Mouse (Mus musculus) intestine, postnatal 0 days (tissue): ENCODE measurements at regions not wholly inside any gene's neighbourhood (a gene's known extent, or its start where the extent isn't known, plus 50 kb on each side); places are given as distances from the start of the nearest gene placed in this dataset.

Source experiments
- ATAC-seq: fragments of 200-750 bp; cut with Nextera tagmentation; 2 replicates; pipeline ENCODE4 v1.8.0; 2017; ENCODE audit warnings: mild to moderate bottlenecking, moderate TSS enrichment, moderate library complexity
- H3K27ac ChIP-seq: fragments of 300-500 bp; sonication (generic); 2 replicates; pipeline ENCODE4 v1.5.1; 2014; ENCODE audit warnings: mild to moderate bottlenecking, low read depth, low read length, moderate library complexity
- H3K27me3 ChIP-seq: fragments of 300-500 bp; sonication (generic); replicated peaks from 2 replicates; pipeline ENCODE4 v1.6.1; 2014; ENCODE audit warnings: low read length, mixed read lengths; ENCODE audit not compliant: control insufficient read depth, insufficient read depth
- H3K36me3 ChIP-seq: fragments of 300-500 bp; sonication (generic); 2 replicates; pipeline ENCODE4 v1.6.1; 2014; ENCODE audit warnings: mild to moderate bottlenecking, moderate library complexity; ENCODE audit not compliant: control insufficient read depth, insufficient read depth
- H3K4me1 ChIP-seq: fragments of 300-500 bp; sonication (generic); replicated peaks from 2 replicates; pipeline ENCODE4 v1.6.1; 2014; ENCODE audit warnings: antibody characterized with exemption, low read length, mixed read lengths; ENCODE audit not compliant: control insufficient read depth, insufficient read depth
- H3K4me2 ChIP-seq: fragments of 300-500 bp; sonication (generic); replicated peaks from 2 replicates; pipeline ENCODE4 v1.6.1; 2014; ENCODE audit warnings: low read depth, mild to moderate bottlenecking, moderate library complexity
- H3K4me3 ChIP-seq: fragments of 300-500 bp; sonication (generic); 2 replicates; pipeline ENCODE4 v1.5.1; 2014; ENCODE audit warnings: low read depth, low read length
- H3K9ac ChIP-seq: fragments of 300-500 bp; sonication (generic); 2 replicates; pipeline ENCODE4 v1.6.1; 2014; ENCODE audit warnings: mild to moderate bottlenecking, low read depth, low read length
- H3K9me3 ChIP-seq: fragments of 300-500 bp; sonication (generic); 2 replicates; pipeline ENCODE4 v1.6.1; 2016; ENCODE audit warnings: mixed run types; ENCODE audit not compliant: control insufficient read depth
- CTCF ChIP-seq: sonication (generic); IDR thresholded peaks from 2 replicates; pipeline ENCODE4 v1.5.1; 2016; ENCODE audit warnings: low read depth, mild to moderate bottlenecking, control low read depth, antibody characterized with exemption, moderate library complexity
- WGBS: fragments of 180-500 bp; shearing (Covaris S2); extraction: QIAGEN DNeasy Blood & Tissue Kit; methylation state at CpG from one replicate; pipeline ENCODE4 v1.1.7; 2014; 5-methylcytosine and 5-hydroxymethylcytosine counted together

DNA sequence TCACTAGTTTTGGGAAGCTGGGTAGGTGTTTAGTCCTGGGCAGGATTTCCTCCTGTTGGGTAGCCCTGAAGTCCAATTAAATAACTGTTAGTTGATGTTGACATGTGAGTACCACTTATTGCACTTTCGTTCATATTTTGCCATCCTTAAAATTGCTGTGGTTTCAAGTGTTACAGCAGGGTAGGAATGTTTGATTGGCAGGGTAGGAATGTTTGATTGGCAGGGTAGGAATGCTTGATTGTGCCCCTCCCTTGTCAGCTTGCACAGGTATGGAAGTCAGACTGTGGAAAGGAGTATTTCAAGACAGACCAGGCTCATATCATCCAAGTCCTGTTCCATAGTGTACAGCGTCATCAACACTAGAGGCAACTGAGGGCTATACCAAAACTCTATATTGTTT lies 745.6 kb upstream of the Frg1 start:
- no peak overlapping the region for H3K27ac ChIP-seq
- no peak overlapping the region for H3K4me3 ChIP-seq
- no peaks in the 10 kb centered on the region for H3K36me3 ChIP-seq
- no peak overlapping the region for H3K9ac ChIP-seq
- H3K27me3 ChIP-seq = no peaks in the 10 kb centered on the region
- WGBS = 83% methylated on average over 2 of the region's 2 CpGs
- TF ChIP-seq CTCF = no peak
- no peaks in the 10 kb centered on the region for H3K9me3 ChIP-seq
- H3K4me1 ChIP-seq = no peaks in the 10 kb centered on the region
- ATAC-seq = no peak
- H3K4me2 ChIP-seq = no peak overlapping the region

DNA sequence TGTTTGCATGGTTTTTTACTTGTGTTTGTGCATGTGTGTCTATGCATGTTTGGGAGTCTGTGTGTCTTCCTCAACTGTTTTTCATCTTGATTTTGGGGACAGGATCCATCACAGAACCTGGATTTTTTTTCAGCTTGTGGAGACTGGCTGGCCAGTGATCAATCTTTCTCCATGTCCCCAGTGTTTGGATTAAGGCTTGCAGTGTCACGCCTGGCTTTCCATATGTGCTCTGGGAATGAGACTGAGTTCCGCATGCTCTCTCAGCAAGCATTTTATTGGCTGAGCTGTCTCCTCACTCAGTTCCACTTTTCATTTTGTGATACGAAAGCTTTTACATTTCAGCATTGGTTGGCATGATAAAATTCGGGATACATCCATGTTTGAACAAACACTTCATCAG lies 740.1 kb upstream of the Frg1 start:
- Histone ChIP-seq H3K27me3 (no peaks in the 10 kb centered on the region), H3K36me3 (no peaks in the 10 kb centered on the region), H3K4me3 (no peak overlapping the region), H3K4me1 (no peaks in the 10 kb centered on the region), H3K9ac (no peak overlapping the region), H3K4me2 (no peak overlapping the region), H3K9me3 (no peaks in the 10 kb centered on the region), H3K27ac (no peak overlapping the region)
- no peak for TF ChIP-seq CTCF
- 68% methylated on average over 4 of the region's 4 CpGs for WGBS
- no peak for ATAC-seq

DNA sequence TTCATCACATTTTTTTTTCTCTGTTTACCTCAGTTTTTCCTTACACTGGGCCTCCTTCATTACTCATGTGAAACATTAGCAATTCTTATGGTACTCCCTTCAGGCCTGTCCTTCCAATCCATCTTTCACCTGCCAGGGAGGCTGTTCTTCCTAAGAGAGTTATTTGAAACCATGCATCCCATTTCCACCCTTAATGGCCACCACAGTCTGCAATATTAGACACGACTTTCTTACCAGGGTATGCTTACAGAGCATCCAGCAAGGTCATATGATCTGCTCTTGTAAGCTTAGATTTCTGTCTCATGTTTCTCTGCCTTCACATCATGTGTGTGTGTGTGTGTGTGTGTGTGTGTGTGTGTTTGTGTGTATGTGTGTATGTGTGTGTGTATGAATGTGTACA lies 739.7 kb upstream of the Frg1 start:
- Histone ChIP-seq H3K9ac (no peak overlapping the region), H3K4me3 (no peak overlapping the region), H3K4me2 (no peak overlapping the region), H3K36me3 (no peaks in the 10 kb centered on the region), H3K27me3 (no peaks in the 10 kb centered on the region), H3K4me1 (no peaks in the 10 kb centered on the region), H3K9me3 (no peaks in the 10 kb centered on the region), H3K27ac (no peak overlapping the region)
- no peak for ATAC-seq
- TF ChIP-seq CTCF = no peak
- WGBS = 54% methylated on average over 1 of the region's 1 CpGs

DNA sequence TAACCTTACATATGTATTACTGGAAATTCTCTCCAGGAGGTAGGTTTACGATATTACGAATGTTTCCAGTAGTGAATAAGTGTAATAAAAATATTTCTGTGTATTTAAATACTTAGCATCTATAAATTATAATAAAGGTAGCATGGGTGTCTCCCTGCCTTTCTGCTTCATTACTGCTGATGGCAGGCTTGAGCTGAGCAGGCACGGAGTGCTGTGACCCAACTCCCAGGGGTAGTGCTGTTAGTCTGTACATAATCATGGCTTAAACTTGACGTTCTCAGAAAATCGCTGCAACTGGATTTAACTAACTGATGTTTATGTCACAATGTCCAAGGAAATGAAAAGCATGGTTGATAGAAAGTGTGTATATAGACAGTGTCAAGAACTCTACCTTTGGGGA lies 727.8 kb upstream of the Frg1 start:
- WGBS = 62% methylated on average over 5 of the region's 5 CpGs
- H3K27me3 ChIP-seq = no peaks in the 10 kb centered on the region
- H3K4me2 ChIP-seq = no peak overlapping the region
- no peaks in the 10 kb centered on the region for H3K36me3 ChIP-seq
- no peak overlapping the region for H3K9ac ChIP-seq
- no peak for ATAC-seq
- H3K4me3 ChIP-seq = no peak overlapping the region
- no peak for TF ChIP-seq CTCF
- no peaks in the 10 kb centered on the region for H3K9me3 ChIP-seq
- H3K27ac ChIP-seq = no peak overlapping the region
- no peaks in the 10 kb centered on the region for H3K4me1 ChIP-seq

DNA sequence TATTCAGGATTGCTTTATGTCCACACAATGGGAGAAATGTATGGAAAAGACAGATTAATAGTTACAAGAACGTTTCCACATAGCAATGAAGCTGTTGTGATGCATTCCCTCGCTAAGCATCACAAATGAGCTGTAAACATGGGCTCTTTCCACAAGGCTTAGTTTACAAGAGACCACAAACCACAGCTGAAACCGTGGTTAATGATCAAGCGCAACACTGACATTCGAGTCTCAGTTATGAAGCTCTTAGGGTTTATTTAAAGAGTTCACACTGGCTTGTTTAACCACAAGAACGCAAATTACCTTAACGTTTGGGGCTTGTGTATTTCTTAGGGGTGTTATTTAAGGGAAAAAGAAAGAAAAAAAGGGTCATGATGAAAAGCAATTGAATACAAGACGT lies 727.3 kb upstream of the Frg1 start:
- no peaks in the 10 kb centered on the region for H3K4me1 ChIP-seq
- H3K27ac ChIP-seq = no peak overlapping the region

DNA sequence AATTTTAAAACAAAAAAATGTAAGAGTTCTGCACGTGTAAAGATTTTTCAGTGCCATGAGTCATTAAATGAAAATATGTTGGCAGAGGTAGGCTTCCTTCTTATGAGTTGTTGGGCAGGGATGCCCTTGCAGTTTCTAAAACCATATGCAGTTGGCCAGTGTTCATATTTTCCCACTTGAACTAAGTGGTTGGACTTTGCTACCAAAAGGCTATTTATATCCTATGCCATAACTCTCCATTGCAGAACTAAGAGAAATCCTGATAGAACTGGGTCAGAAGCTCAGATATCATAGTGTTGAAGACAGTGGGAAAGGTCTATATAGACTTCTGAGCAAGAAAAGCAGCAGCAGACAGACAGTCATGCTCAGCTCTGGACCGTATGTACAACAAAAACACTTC lies 690.7 kb upstream of the Frg1 start:
- Histone ChIP-seq H3K4me3 (no peak overlapping the region), H3K27ac (no peak overlapping the region), H3K9me3 (no peaks in the 10 kb centered on the region), H3K27me3 (no peaks in the 10 kb centered on the region), H3K36me3 (no peaks in the 10 kb centered on the region), H3K9ac (no peak overlapping the region), H3K4me2 (no peak overlapping the region), H3K4me1 (no peaks in the 10 kb centered on the region)
- no peak for TF ChIP-seq CTCF
- ATAC-seq = no peak
- WGBS = 70% methylated on average over 2 of the region's 2 CpGs

More for the DNA sequence above, 727.3 kb upstream of the Frg1 start:
- no peak for TF ChIP-seq CTCF
- Histone ChIP-seq H3K9ac (no peak overlapping the region), H3K27me3 (no peaks in the 10 kb centered on the region), H3K4me3 (no peak overlapping the region), H3K4me2 (no peak overlapping the region), H3K36me3 (no peaks in the 10 kb centered on the region), H3K9me3 (no peaks in the 10 kb centered on the region)
- ATAC-seq = no peak
- WGBS = 37% methylated on average over 8 of the region's 8 CpGs

DNA sequence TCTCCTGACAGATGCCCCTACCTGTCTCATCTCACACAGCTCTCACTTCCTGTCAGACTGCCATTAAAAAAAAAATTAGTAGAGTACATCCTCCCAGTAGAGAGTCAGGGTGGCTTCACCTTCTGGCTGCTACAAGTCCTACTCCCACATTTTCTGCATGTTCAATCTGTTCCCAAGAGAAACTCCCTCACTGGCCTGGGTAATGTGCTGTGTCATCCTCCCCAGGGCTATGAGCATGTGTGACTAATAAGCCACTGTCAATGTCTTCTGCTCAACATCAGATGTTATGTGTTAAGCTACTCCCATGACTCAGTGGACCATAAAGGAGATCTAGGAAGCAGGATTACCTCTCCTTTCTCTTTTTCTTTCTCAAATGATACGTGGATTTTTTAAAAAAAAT lies 652.4 kb upstream of the Frg1 start:
- Histone ChIP-seq H3K9me3 (no peaks in the 10 kb centered on the region), H3K27me3 (no peaks in the 10 kb centered on the region), H3K9ac (no peak overlapping the region), H3K36me3 (no peaks in the 10 kb centered on the region), H3K4me1 (no peaks in the 10 kb centered on the region), H3K4me2 (no peak overlapping the region), H3K27ac (no peak overlapping the region), H3K4me3 (no peak overlapping the region)
- WGBS = 70% methylated on average over 1 of the region's 1 CpGs
- TF ChIP-seq CTCF = no peak
- ATAC-seq = no peak
